Mouse (Mus musculus): ENCODE measurements at regions not wholly inside any gene's neighbourhood (a gene's known extent, or its start where the extent isn't known, plus 50 kb on each side); places are given as distances from the start of the nearest gene placed in this dataset.

DNA sequence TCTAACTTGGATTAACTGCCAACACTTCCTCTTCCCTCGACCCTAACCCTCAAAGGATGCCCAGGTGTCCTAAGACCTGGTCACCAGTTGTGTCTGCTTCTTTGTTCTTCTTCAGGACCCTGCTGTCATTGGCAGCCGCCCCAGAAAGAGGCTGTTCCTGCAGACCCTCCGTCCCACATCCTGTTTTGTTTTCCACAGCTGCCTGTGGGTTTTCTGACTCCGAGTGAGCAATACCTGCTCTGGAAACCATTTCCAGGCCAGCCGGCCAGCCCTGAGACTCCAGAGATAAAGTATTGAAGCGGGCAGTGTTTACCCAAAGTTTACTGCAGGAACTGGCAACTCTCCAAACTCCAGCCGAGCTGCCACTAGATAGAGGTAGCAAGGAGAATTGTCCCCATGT, 337.2 kb upstream of the Noct start:
- no peak for DNase-seq (ENCODE audit: low spot score in 2 of 2)

DNA sequence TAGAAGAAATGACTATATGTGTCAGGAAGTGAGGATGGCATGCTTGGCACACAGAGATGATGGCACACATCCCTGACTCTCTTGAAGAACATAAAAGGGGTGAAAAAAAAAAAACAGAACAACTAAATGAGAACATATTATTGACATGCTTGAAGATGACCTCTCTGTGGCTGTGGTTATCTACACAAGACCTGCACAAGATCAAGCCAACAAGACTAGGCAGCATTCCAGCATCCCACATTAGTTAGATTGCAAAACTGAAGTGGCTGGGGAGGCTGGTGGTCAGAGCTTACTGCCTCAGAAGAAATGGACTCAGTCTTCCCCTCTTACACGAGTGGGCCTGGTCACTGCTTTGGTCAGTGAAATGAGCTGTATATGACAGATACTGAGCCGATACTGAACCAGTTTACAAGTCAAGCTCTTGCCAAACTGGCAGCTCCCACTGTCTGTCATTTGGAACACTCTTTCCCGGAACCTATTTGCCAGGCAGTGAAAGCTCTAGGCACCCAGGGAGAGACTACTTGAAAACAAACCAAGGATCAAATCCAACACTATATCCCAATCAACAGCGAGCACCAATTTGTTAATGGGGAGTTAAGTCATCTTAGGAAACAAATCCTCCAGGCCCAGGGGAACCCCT, 335.6 kb upstream of the Noct start:
- no peak for DNase-seq (ENCODE audit: low spot score in 2 of 2)

DNA sequence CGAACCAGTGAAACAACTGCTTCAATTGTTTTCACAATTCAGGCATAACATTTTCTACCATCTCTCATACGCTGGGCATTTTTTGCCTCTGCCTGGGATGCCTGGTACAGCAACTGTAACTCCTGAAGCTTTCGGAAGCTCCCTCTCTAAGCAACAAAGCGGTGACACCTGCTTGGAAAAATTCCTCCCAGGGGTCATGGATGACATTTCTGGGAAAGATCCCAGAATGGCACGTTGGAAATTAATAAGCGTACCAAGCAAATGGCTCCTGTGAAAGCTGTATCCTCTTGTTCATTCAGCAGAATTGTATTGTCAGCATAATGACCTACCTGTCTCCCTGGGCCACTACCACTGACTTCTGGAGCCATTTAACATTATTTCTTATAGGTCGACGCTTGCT, 333.7 kb upstream of the Noct start:
- DNase-seq (ENCODE audit: low spot score in 2 of 2): no peak

DNA sequence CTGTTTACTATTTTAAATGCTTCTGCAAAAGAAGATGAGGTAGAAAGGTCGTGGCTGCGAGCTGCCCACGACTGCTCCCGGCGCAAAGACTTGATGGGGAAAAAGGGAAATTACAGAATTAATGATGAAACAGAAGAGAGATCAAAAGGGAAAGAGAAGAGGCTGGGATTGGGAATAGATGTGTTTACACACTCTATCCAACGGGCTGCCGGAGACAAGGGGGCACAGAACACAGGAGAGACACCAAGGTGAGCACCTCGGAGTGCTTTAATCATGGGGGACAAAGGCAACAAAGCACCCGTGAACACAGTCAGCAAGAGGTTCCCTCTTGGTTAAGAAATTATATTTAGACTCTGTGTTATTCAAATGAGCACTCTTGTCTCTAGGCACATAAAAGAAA, 326.1 kb upstream of the Noct start:
- DNase-seq (ENCODE audit: low spot score in 2 of 2): no peak

DNA sequence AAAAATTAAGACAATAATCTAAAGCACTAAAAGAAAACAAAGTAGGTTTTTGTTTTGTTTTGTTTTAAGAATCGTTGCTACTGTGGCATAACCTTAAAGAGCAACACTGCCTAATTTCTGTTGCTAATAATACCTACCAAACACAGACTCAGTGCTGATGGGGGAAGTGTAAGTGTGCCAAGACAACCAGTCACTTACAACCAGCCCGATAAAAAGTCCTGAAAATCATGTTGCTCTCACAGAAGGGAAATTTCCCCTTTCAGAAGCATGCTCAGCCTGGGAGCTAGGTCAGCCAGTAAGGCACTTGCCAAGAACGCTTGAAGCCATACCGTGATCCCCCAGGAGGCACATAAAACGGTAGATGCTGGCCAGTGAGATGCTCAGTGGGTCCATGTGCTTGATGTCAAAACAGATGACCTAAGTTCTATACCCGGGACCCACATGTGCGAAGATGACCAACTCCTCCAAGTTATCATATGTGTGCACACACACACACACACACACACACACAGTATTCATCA, 324.4 kb upstream of the Noct start:
- DNase-seq (ENCODE audit: low spot score in 2 of 2): no peak

DNA sequence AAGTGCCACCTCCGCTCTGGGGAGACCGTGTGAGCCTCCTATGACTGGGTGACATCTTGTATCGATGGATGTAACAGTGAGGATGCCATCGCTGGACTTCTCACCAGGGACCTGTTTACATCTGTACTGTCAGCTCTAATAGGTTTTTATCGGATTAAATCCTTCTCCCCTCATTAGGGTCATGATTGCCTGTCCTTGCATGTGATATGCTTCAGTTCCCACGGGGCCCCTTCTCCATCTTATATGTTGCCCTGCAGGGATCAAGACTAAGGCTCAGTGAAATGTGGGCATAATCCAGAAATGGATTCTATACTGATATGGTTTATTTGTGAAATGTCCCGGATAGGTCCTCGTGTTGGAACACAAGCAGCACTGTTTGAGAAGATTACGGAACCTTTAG, 323.7 kb upstream of the Noct start:
- DNase-seq (ENCODE audit: low spot score in 2 of 2): no peak

DNA sequence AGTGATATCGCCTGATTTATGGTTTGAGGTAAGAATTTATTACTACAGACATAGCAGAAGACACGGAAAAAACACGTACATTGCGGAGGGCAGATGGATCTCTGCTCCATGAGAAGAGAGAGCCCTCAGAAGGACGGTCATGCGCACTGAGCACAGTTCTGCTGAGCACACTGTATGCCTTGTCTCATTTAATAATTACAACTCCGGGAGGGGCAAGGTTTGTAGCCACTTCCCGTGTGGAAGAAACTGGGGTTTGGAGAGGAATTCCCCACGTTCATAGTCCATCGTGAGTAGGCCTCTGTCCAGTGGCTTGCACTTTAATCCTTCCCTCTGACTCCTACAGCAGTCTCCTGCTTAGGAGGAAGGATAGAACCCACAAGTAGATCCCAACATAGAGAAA, 322.9 kb upstream of the Noct start:
- DNase-seq (ENCODE audit: low spot score in 2 of 2): no peak

DNA sequence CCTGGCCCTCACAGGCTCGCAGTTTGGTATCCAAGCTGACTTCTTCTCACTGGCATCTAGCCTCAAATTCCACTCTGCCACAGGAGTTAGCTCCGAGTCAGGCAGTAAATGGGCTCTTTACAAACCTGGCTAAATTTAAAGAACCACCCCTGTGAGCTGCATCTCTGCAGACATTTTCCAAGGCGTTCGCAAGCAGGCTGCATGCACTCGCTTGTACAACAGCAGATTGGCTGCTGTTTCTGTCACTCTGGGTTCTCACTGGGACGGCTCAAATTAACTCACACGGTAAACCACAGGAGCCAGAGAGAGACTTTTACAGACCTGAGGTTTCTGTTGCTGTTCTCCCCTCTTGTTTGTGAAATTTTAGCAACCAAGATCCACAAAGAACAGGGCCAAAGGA, 321.3 kb upstream of the Noct start:
- no peak for DNase-seq (ENCODE audit: low spot score in 2 of 2)

DNA sequence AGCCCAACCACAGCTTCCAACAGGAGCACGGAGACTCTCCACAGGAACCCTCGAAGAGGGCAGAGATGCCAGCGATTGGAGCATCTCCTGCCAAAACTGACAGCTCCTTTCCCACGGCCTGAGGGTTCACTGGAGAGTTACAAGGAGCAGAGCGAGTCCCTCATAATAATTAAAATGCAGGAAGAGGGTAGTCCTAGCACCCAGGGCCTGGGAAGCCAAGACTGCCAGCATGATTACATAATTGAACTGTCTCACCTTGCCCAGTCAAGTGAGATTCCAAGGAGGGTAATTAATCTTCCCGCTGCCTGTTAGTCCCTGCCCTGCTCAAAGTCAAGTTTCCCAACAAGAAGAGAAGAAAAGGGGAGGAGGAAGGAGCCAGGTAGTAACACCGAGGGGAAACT, 319.5 kb upstream of the Noct start:
- no peak for DNase-seq (ENCODE audit: low spot score in 2 of 2)

DNA sequence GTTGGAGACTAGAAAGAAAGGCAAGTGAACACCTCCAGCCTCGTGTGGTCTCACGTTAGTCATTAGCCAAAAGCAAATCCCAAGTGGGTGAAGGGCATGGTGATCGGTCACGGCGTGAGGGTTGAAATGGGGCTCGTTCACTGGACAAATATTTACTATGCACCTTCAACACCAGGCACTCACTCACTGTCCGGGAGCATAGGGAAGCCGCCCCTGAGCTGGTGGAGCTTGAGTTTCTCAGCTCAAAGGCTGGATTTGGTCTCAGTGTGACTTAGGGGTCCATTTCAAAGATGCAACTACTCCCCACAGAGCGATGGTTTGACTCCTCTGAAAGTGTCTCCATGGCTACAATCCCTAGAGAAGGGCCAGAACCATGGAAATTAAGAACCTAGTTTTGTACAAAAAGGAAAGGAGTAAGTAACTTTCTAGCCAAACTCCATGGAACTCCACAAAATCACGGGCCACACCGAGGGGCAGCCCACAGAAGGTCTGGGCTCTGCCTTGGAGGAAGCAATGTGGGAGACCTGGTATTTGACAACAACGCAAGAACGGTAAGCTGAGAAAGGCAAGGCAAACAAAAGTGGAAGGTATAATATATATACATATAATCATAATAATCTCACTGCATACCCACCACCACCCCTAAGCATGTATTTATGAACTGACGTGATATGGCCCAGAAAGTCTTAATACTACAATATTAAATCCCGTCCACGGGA, 318.8 kb upstream of the Noct start:
- DNase-seq (ENCODE audit: low spot score in 2 of 2): no peak

DNA sequence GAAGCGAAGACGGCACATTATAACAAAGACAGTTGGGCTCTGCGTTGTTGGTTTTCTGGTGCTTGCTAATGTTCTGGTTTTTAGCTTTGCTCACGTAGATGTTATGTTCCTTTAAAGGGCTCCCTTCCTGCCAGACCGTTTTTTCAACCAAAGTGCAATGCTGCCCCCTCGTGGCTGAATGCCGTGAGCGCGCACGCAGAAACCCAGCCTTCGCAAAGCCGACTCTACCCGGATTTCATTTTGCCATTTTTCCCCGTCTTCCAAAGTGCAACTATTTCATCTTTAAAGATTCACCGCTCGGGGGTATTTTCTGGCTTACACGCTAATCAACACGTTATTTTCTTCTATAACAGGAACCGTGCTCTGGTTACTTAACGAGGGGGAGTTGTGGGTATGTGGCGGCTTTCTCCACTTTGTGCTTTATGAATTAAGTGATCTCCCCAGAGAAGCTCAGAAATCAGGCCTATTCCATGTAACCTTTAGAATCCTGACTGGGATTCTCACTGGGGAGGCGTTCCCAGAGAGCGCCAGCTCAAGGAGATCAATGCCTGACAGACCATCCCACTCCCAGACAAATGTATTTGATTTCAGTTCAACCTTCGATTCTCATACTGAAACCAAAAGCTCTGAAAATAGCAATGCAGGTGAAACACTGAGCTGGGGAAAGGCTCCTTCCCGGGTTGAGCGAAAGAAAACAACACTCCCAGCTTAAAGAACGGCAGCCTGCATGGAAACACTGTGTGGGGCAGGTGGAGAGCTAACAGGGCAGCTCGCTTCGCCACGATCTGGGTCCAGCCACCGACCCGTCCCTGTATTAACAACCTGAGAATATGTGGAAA, 318.0 kb upstream of the Noct start:
- DNase-seq (ENCODE audit: low spot score in 2 of 2): peak; percentile 57 to 72

DNA sequence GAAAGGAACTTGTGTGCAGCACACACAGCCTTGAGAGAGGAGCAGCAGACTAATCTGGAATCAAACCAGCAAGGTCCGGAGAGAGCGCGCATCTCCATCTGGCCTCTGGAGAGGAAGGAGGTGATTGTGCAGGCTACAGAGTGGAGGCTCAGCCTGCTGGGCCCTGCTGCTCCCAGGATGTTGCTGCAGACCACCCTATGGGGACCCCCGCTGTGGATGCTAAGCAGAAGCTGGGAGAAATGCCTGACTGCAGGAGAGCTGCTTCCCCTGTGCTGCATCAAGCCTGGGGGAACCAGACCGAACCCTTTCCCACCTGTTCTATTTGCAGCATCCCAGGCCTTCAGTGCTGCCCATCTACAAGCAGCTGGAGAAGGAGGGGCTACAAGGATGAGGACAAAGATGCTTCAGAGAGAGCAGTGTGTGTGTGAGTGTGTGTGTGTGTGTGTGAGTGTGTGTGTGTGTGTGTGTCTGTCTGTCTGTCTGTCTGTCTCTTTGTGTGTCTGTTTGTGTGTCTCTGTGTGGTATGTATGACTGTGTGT, 311.2 kb upstream of the Noct start:
- DNase-seq (ENCODE audit: low spot score in 2 of 2): no peak

DNA sequence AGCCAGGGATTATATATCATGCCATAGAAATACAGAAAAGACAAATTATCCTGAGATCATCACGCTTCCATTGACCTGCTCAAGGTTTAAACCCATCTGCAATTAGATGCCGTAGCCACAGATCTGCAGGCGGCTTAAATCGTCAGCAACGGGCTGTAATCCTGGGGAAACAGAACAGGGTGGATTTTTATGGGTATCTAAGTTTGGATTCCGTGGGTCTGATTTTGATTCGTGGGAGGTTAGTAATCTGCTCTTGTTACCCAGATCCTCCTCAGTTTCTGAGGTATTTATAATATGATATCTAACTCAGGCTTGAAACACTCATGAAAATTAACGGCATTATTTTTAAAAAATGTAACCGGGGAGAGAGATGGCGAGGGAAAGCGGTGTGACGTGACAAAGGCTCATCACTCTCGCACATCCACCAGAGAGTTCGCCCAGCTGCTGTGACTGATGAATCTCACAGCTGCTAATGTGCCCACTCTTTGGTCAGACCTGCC, 309.3 kb upstream of the Noct start:
- no peak for DNase-seq (ENCODE audit: low spot score in 2 of 2)

DNA sequence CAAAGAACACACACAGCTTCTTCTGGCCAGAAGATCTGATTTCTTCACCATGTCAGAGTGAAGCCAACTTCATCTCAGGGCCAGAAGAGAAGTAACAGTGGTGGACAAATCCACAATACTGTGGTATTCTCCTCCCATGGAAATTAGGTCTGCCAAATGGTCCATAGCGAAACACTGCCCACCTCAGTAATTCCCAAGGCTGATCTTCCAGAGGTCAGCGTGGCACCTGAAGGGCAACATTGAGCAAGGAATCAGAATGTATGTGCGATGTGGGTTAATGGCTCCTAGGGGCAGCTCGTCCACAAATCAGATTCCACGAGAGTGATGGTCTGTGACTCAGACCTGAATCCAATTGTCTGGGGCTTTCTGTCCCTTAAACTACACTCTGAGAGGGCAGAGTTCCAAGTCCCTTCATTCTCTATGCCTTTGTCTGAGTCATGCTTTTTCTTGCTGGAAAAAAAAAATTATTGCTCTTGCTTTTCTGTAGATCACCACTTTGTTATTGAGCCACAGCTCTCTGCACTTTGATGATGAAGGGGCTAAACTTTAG, 307.9 kb upstream of the Noct start:
- DNase-seq (ENCODE audit: low spot score in 2 of 2): no peak

DNA sequence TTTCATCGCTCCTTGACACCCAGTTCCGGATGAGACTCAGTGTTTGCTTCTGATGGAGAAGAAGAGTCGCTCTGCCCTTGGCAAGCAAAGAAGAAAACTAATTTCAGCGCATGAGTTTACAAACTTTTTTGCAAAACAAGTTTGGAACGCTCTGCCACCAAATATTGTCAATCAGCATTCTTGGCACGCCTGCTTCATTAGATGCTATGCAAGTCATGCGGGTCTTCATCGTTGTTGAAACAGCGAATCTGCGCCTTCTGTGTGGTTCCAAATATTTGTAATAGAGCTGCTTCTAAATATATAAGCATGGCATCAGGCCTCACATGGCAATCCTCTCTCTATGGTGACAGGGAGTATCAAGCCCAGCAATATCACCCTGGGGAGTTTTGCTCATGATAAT, 301.9 kb upstream of the Noct start:
- no peak for DNase-seq (ENCODE audit: low spot score in 2 of 2)

DNA sequence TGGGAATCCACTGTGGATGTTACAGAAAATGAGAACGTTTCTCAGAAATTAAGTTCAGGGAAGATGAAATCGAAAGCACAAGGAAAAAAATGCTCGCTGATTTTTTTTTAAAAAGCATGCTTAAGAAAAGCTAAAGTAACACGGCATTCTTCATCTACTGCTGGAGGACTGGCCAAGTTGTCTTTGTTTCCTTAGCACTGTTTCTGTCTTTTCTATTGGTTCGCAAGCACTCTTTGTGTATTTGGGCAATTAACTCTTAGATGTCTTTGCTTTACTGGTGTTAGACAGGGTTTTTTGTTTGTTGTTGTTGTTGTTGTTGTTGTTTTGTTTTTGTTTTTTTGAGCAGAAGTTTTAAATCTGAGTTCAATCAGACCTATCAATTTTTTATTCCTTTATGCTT, 301.4 kb upstream of the Noct start:
- no peak for DNase-seq (ENCODE audit: low spot score in 2 of 2)

DNA sequence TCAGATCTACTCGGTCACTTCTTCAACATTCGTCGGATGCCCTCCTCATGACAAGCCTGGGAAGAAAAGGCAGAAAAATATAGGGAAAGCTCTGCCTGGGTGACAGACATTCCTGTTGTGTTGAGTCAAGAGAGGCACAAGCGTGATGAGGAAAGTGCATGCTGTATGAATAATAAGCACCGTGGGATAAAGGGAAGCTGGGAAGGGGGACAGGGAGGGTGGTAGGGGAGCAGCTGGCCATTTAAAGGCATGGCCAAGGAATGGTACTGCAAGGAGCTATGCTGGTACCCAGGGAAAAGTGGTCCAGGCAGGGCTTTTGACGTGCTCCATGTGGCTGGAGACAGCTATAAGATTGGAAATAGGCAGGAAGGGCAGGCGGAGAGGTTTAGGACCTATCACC, 300.9 kb upstream of the Noct start:
- DNase-seq (ENCODE audit: low spot score in 2 of 2): no peak

DNA sequence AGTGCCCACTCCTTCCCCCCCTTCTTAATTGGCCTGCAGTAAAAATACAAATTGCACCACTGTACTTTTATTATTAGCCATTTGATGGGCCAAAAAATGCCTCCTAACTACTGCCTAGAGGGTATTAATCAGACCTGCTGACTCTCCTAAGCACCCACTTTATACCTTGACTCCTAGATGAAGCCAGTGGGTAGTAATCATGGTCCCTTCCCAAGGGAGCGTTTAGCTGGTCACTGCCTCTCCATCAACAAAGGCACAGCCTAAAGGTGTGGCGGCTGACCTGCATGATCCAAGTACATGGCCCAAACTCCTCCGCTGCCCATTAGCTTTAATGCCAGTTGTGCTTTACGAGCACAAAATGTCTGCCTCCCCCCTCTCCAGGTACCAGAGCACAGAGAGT, 296.9 kb upstream of the Noct start:
- DNase-seq (ENCODE audit: low spot score in 2 of 2): no peak

DNA sequence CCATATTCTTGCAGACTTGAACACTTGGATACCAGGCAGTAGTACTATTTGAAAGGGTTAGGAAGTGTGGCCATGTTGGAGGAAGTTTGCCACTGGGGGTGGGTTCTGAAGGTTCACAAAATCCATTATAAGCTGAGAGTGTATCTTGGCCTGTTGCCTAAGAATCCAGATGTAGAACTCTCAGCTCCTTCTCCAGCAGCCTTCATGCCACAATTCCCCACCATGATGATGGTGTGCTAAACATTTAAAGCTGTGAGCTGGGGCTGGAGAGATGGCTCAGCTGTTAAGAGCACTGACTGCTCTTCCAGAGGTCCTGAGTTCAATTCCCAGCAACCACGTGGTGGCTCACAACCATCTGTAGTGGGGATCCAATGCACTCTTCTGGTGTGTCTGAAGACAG, 295.2 kb upstream of the Noct start:
- DNase-seq (ENCODE audit: low spot score in 2 of 2): no peak

DNA sequence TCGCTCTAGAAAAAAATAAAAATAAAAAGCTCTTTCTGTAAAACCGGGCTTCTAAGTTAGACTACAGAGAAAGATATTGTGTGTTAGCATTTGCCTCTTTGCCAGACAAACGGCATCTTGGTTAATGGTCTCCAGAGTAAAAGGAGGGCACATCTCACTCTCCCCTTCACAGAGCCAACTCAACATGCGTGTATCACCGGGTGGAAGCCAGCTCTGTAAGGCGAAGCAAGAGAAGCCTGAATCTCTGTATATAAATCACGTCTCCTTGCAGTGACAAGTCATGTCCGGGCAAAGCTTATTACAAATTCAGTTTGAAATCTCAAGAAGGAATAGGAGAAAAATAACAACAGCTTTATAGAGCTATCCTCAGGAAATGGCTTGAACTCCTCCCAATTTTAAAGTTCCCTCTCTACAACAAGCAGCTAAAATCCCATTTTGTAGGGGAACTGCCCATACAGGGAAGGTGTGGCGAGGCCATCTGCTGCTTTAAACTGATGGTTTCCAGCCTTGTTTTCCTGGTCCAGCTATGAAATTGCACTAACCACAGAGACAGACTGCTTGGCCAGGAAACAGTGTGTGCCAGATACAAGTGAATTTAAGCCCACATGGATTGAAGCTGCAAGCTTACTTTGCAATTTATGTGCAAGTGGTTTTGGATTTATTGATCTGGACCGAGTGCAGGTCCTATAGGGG, 291.7 kb upstream of the Noct start:
- DNase-seq (ENCODE audit: low spot score in 2 of 2): no peak

DNA sequence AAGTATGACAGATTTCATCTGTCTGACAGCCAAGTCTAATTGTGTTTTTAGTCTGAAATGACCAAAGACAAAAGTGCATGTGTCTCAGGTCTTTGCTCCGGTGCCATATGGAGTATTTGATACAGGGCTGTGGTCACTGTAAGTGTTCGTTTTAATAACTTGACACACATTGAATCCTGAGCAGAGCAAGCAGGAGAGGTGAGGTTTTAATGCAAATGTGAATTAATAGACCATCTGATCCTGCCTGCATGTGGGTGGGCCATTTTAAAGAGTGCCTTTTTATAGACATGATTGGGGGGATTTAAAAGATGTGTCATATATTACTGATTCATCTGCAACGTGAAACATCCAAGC, 291.2 kb upstream of the Noct start:
- no peak for DNase-seq (ENCODE audit: low spot score in 2 of 2)

DNA sequence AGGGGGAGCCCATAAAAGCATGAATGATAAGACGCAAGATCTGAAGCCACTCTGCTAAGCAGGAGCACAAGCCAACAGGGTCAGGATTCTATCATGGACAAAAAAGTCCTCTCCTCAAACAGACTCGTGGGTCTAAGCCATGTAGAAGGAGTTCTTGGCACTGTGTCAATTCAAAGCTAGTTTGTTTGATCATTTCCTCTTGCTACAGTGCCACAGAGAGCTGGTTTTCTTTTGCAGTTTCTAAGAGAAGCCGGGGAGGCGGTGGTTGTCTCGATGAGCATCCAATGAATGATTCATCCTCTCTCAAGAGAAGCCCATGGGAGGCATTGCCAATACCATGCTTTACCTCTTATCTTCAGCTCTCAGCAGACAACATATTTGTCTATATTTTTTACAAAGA, 284.6 kb upstream of the Noct start:
- no peak for DNase-seq (ENCODE audit: low spot score in 2 of 2)

Measured in natural killer cell, adult 2 months (primary cell).